Mouse (Mus musculus) layer of hippocampus, postnatal 25 days (tissue): ENCODE results near the gene Wnt2. TPM values are rescaled to one million over a fixed set of nuclear protein-coding genes. Genes with fewer than 3 reads are reported as not detected.
A peak's percentile ranks its signal among the peaks of the same experiment; 100 is the strongest.

Source experiments
- DNase-seq, 2 experiments: peaks; one replicate each; pipeline ENCODE4 v3.0.0; 2022; ENCODE audit warnings: mixed read lengths in 2 of 2, low spot score in 1 of 2; ENCODE audit errors: extremely low spot score in 1 of 2
- total RNA-seq, 2 experiments: library from RNA; stranded (reverse); gene quantifications; 2 replicates each; pipeline ENCODE4 v1.2.3; 2021

Wnt2 gene
- total RNA-seq, 2 experiments from 2014 or later: 7.1 to 8.4 TPM

DNA sequence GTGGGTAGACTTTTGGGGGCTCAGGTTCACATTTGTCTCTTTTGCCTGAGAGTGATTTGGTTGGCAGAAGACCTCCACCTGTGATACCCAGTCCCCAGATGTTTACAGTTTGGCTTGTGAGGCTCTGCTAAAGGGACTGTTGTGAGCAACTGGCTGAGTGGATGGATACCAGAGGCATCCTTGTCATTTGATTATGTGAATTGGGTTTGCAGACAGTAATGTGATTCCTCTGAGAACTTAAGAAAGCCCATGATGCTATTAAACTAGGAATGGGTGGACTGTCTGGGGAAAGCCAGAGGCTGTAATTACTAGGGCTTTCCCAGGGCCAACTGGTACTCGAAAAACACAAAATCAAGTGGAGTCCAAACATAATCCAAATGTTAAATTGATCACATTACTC lies 51.0 kb downstream of the Wnt2 start:
- DNase-seq: no peak

- DNase-seq: no peak
Observed at GRCm38 (mm10) chr6:17978881-17979280, 51.5 kb downstream of the Wnt2 start.

GRCm38 (mm10) chr6:17978324-17978723 lies 52.1 kb downstream of the Wnt2 start:
- no peak for DNase-seq

GRCm38 (mm10) chr6:17977165-17977564 lies 53.2 kb downstream of the Wnt2 start:
- DNase-seq: no peak

- peak in 1 of 2 experiments; percentile 9 for DNase-seq
Observed at GRCm38 (mm10) chr6:17974416-17974815, 56.0 kb downstream of the Wnt2 start.

DNA sequence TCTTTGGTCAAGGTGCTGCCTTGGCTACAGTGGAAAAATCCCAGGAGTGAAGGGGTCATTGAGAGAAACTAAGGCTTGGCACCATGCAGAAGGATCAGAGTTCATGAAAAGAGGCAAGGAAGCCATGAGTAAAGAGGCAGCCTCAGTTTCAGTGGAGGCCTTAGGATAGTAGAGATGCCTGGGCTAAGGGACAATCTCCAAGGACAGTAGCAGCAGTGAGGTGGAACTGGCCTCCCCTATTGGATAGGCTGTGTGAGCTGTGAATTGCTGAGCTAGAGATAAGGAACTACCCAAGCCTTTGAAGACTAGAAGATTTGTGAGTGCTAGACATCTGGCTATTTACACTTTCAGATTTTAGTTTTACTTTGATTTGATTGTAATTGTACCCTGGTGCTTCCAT lies 59.0 kb downstream of the Wnt2 start:
- no peak for DNase-seq

GRCm38 (mm10) chr6:17969815-17970214 lies 60.6 kb downstream of the Wnt2 start:
- no peak for DNase-seq

DNA sequence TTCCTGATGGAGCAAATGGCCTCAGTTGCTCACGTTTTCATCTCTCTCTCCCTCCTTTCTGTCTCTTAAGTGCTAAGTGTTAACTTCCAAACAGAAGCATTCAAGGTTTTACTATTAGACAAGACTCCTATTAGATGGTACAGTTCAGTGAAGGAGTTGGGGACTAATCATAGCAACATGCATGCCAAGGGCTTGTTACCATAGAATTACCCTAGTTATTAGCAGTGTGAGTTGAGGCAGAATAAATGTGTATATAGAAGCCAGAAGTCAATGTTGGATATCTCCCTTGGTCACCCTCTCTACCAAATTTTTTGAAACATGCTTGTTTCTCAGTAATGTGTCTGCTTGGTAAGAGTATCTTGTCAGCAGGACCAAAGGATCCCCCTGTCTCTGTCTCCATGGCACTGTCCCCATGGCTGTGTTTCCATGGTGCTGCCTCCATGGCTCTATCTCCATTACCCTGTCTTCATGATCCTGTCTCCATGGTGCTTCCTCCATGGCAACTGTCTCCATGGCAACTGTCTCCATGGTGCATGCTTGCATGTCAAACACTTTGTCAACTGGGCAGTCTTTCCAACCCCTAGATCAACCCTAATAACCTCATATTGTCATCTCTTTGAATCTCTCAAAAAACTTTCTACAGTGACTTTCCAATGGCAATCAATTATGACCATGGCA lies 61.8 kb downstream of the Wnt2 start:
- no peak for DNase-seq

- no peak for DNase-seq
Observed at GRCm38 (mm10) chr6:17963455-17963854, 66.9 kb downstream of the Wnt2 start.

GRCm38 (mm10) chr6:17951779-17952178 lies 78.6 kb downstream of the Wnt2 start:
- DNase-seq: no peak

DNA sequence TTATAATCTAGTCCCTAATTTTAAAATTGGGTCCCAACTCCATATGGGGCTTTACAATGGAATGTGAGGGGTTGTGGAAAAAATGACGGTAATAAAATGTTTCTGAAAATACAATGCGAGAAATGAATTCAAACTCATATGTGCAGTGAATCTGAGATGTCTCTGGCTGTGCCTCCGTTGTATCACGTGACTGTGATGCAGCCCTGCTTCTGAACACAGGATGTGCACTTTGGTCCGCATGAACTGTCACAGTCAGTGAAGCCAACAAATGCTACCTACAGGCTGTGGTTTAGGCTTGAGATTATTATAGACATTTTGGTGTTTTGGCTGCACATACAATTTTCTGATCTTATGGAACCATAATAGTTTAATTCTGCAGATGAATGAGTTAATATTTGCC lies 81.3 kb downstream of the Wnt2 start:
- DNase-seq: no peak

- DNase-seq: no peak
Observed at GRCm38 (mm10) chr6:17947130-17947831, 83.1 kb downstream of the Wnt2 start.

GRCm38 (mm10) chr6:17946456-17946855 lies 83.9 kb downstream of the Wnt2 start:
- DNase-seq: no peak

DNA sequence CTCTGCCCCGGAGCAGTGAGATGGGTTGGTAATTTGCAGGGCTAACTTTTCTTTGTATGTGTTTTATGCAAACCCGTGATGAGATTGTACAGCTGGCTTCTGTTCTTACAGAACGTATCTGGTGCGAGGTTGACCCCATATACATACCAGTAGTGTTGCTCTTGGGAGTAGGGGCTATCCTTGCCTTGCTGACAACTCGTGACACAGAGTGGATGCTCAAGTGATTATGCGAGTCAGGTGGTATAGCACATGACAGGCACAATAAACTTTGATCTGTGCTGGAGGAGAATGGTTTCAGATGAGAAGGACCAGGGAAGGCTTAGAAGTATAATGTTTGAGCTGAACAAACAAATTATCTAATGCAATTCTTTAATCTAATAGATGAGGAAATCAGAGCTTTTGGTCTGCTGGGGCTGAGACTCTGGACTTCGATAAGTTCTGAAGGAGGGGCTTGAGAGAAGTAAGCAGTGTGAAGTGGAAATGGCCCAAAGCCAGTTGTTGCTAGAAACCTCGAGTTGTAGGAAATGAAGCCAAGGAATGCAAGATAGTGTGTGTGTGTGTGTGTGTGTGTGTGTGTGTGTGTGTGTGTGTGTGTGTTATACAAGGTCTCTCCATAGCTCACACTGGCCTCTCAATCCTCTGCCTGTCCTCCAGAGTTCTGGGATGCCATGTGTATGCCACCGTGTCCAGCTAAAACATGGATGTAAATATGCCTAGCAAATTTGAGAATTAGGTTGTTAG lies 86.3 kb downstream of the Wnt2 start:
- DNase-seq: no peak

DNA sequence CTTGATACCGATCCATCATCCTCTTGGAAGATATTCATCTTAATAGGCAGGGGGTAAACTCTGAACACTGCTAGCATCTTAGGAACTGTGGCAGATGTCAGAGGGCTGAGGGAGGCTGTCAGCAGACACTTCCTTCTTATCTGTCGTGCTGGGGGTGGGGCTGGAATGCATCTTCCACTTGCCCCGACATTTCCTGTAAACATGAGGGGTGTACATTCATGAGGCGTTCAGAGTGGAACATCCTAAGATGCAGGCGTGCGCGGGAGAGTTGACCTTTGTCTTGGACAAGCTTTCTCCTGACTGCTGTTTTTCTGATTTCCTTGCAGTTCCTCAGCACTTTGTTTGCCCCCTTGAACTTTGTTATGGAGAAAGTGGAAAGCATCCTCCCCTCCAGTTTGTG lies 88.0 kb downstream of the Wnt2 start:
- no peak for DNase-seq

- DNase-seq: no peak
Observed at GRCm38 (mm10) chr6:17941916-17942315, 88.5 kb downstream of the Wnt2 start.

Other genes with a start within 250 kb of the Wnt2 start
- gene Asz1, start 78.5 kb upstream of the Wnt2 start, total RNA-seq: not detected
- under 1 TPM; 0.14 to 0.22 TPM for gene Cftr, start 140.1 kb upstream of the Wnt2 start, total RNA-seq